Mouse (Mus musculus): ENCODE data around the gene Insr.

Gene Insr

DNA sequence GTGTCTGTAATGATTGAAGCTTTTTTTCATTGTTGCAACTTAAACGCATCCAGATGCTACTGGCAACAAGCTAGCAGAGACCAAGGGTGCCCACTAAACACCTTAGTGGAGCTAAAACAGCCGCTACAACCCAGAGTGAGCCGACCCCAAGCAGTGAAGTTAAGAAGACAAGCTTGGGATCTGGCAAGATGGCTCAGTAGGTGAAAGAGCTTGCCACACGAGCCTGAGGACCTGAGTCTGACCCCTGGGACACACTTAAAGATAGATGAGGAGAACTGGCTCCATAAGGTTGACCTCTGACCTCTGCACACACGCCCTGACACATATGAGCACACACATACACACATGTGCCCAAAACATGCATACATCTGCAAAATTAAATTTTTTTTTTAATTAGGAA, 4.2 kb downstream of the Insr start:
- no peak for DNase-seq (ENCODE audit: low spot score)

DNA sequence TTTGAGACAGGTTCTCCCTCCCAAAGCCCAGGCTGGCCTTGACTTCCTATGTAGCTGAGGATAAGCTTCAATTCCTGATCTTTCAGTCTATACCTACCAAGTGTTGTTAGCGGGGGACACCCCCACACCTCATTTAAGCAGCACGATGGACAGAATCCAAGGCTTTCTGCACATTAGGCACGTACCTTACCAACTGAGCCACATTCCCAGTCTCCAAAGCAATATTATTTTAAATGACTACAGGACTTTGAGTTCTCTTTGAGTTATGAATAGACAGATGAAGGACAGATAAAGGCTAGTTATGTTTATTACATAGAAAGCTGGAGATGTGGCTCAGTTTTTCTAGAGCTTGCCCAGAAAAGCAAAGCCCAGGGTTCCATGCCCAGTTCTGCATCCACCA, 5.6 kb downstream of the Insr start:
- DNase-seq (ENCODE audit: low spot score), result no peak

DNA sequence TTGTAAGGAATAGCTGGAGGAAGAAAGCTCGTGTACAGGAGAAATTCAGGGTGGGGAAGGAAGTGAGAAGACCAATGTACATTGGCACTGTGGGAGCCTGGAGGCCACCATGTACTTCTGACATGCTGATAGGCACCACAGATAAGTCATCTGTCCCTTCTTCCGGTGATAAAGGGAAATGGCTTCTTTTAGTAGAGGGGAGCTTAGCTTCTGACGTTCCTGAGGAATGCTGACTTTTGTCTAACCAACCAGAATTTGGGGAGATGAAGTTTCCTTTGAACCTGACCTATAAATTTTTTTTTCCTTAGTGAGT, 12.0 kb downstream of the Insr start:
- DNase-seq (ENCODE audit: low spot score), result no peak

DNA sequence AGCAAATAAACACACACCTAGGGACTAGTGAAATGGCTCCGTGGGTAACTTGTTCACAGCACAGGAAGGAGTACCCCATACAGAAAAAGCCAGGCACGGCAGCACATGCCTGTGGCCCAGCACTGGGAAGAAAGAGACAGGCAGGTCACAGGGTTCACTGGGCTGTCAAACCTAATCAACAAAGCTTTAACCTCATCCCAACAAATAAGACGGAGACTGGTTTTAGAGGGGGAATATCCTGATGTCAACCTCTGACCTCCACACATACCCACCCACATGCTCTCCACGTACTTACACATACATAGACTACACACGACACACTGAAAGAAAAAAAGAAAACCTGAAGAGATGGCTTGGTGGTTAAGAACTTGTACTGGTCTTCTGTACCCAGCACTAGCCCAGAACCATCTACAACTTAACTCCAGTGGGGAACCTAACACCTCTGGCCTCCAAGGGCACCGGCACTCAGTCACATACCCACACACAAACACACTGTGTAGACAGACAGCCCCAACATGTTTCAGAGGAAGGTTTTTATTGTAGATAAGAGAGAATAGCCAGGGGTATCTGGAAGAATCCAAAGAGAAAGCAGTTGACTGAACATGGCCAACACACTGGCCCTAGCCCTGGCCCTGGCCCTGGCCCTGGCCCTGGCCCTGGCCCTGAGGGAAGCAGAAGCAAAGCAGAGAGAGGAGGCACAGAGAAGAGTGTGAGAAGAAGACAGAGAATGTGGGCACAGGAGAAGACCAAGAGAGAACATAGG, 12.6 kb downstream of the Insr start:
- DNase-seq (ENCODE audit: low spot score), result no peak

DNA sequence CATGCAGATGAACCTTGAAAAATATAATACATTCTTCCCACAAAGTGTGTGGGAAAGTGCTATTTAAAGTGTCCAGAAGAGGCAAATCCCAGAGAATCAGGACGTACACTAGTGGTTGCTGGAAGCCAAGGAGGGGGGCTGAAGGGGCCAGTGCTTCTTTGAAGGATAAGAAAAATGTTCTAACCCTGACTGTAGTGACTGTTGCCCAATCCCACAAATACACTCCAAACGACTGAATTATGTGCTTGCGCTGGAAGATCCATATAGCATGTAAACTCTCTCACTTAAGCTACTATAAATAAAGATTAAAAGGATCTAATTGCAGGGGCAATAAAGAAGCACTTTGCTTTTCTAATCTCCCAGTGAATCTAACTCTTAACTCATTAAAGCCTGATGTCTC, 14.2 kb downstream of the Insr start:
- DNase-seq (ENCODE audit: low spot score), result no peak

DNA sequence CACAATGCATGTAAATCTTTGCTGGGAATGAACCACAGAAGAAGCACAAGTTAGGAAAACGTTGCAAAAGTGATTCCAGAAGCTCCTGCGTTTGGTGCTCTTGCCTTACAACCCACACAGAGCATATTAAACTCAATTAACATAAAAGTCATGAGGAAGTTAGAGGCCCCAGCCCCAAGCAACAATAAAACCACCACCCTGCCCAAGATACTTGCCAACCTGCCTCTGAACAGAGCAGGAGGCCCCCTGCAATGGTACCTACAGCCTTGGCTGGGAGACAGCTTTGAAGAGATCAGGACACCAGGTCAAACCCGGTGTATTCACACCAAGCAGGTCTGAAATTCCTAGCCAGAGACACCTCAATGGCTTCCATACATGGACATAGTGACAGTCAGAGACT, 16.6 kb downstream of the Insr start:
- no peak for DNase-seq (ENCODE audit: low spot score)

DNA sequence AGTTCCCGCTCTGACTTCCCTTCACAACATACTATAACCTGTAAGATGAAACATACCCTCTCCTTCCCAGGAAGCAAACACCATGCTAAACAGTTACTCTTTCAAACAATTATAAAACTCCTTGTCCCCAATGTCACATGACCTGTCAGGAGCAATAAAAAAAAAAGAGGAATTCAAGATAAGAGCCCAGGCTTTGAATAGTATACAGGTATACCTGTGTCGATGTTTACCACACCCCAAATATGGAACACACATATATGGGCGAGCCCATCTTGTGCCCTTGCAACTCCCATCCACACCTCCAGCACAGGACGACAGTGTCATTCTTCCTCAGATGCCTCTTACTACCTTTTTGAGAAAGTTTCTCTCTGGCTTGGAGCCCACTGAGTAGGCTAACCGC, 18.3 kb downstream of the Insr start:
- DNase-seq (ENCODE audit: low spot score), result no peak

DNA sequence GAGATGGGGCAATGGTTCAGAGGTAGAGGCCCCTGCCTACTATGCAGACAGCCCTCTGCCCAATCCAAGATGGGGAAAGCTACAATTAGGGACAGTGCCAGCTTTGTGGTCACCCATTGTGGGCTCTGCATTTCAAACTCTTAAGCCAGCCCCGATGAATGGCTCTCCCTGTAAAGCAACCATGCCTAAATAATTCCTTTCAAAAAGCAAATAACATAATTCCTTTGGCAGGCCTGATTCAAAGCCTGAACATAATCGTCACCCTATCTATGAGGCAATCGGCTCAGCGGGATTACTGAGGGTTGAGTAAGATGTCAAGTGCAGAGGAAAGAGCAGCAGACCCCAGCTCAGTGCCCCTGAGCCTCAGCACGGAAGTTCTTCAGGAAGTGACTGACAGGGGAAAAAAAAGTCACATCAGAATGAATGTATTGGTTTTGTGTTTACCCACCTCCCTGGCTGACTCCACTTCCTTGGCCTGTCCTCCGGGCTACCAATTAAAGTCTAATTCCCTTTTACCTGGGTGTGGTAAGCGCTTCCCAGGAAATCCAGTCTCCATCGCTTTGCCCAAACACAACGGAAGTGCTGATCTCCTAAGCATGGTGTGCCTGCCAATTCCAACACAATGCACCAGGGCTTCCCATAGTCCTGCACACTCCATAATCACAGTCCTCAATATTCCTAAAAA, 19.1 kb downstream of the Insr start:
- DNase-seq (ENCODE audit: low spot score), result no peak

DNA sequence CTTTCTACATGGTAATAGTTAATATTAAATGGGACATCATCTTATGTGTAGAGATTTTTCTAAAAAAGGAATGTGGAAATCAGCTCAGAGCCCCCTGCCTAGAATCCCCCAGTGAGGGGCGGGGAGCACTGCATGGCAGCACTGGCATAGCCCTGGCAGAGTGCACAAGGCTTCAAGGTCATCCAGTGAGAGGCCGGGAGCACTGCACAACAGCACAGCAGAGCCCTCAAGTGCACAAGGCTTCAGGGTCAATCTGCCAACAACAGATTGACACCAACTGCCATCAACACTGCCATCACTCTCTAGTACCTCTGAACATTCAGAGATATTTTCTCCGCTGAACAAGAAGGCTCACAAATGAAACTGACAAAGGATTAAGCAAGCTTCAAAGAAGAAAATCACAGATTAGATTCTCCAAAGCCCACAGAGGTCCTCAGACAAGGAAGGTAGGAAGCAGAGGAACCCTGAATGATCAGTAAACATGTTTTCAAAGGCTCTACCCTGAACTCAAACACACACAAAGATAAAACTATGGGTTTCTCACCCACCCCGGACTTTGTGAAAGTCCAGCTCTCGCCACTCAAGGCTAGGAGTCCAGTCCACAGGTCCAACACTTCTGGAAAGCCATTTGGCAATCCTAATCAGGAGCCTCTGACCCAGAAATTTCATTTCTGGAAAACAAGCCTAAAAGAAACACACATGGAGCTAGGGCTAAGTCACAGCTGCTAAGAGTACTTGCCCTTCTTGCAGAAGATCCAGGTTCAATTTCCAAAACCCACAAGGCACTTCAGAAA, 23.1 kb downstream of the Insr start:
- DNase-seq (ENCODE audit: low spot score), result no peak

DNA sequence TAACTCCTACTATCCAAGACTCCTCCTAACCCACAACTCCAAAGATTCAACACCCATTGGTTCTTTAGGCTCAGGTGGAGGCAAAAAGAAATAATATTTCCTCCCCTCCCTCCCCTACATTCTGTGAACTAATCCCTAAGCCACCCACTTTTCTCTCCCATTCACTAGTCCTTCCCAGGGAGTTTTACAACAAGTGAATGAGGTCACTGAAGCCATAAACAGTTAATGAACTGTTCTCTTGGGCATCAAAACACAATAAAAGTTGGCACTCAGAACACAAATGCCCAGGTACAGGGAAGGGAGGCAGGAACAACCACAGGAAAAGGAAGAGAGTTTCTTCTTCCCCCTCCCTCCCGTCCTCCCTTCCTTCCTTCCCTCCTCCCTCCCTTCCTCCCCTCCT, 24.1 kb downstream of the Insr start:
- no peak for DNase-seq (ENCODE audit: low spot score)

DNA sequence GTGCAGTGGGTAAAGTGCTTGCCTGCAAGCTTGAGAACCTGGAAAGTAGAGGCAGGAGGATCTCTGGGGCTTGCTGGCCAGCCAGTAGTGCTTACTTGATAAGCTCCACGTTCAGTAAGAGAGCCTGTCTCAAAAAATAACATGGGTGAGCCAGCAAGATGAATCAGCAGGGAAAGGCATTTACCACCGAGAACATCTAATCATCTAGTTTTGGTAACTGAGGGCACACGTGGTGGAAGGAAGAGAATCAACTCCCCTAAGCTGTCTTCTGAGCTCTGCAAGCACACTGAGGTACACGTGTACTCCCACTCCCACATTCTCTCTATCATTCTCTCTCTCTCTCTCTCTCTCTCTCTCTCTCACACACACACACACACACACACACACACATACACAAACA, 26.2 kb downstream of the Insr start:
- no peak for DNase-seq (ENCODE audit: low spot score)

DNA sequence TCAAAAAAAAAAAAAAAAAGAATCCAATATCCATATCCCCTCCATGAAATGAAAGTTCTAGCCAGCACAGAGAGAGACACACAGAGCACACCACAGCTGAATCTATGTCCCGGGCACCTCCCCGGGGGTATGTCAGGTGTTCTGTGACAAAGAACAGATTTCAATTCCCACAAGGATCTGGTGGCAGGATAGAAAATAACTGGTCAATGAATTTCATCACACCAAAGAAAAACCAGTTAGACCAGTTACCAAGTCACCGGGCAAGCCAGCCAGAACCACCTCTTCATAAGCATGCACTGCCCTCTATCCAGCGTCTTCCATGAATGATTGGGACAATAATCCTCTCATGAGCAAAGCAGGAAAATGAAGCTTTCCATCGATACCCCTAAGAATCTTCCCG, 26.8 kb downstream of the Insr start:
- DNase-seq (ENCODE audit: low spot score), result no peak

DNA sequence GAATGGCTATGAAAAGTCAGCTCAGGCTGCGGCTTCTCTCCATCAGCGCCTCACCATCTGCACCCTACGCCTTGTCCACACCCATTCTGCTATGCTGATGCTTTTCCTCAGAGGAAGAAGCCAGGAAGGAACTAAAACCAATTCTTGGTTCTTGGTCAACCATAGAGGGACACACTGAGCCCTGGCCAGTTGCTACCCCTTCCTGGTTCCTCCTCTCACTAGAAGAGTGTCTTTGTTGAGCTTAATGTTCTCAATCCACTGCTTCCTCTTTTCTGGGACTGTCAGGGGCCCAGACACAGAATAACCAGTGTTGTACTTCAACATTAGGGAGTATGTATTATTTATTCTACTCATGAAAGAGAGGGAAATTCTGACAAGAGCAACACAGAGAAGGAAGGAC, 28.3 kb downstream of the Insr start:
- no peak for DNase-seq (ENCODE audit: low spot score)

DNA sequence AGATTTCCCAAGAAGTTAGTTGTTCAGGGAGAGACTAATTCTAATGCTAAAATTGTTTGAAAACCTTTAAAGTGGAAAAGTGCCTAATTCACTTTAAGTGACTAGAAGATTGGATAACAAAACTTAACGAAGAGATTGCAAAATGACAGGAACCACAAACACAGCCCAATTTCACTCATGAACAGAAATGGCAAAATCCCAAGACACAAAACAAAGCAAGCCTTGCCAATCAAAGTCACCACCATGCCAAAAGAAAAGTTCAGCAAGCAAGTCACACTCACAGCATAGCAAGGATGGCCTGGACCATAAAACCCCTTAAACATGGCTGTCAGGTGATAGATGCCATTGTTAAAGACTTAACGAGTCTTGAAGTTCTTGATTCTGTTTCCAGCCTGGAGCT, 29.5 kb downstream of the Insr start:
- no peak for DNase-seq (ENCODE audit: low spot score)

DNA sequence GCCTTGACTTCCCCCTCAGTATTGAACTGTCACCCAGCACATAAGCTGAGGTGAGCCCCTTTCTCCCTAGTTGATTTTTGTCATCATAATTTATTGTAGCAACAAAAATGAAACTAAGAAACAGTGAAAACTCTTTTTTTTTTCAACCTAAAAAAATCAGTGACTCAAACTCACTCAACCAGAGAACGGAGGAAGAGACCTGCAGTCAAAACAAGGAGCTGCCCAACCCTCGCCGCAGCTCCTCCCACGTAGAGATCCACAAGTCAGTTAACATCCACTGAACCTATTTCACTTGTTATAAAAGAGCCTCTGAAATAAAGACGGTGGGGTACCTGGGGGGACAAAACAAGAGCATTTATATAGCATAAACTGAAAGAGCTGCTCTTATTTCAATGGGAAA, 30.7 kb downstream of the Insr start:
- DNase-seq (ENCODE audit: low spot score), result no peak

DNA sequence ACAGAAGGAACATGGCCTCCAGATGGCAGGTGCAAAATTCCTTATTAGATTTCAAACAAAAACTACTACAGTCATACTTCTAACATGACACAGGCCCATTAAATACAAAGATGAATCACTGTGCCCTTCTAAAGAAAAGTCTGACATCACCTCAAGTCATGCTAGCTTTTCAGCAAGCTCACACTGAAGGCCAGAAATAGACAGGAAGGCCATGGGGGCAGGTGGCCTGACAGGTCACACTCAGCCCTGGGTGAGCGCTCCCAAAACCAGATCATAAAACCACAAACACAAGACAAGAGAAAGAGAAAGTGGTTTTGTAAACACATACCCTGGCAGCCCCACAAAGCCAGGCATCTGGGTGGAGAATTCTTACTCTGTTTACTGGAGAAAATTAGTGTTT, 32.3 kb downstream of the Insr start:
- DNase-seq (ENCODE audit: low spot score), result no peak

DNA sequence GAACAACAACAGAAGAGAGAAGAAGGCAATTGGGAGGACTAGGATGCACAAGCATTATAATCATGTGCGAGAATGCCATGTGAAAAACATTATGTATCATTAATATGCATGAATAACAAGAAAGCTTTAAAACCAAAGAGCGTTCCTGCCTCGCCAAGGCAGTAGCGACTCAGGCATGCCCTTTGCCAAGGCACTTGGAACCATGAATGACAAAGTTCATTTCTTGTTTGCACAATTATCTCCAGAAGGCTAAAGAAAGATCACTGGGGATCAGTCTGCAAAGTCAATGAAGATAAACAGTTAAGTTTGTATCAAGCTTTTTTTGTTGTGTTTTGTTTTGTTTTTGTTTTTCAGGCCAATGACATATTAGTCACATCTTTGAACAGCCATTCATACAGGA, 36.2 kb downstream of the Insr start:
- DNase-seq (ENCODE audit: low spot score), result no peak

DNA sequence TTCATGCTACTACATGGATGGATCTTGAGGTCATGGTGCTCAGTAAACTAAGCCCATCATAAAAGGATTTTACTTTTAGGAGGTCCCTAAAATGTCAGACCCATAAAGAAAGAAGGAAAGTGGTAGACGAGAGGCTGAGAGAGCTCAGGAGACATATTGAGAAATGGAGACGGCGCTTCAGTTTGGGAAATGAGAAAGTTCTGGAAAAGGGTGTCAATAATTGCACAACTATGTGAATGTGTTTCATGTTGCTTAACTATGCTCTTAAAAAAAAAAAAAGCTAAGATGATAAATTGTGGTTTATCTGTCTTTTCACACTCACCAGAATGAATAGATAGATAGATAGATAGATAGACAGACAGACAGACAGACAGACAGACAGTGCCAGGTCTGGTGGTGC, 38.7 kb downstream of the Insr start:
- no peak for DNase-seq (ENCODE audit: low spot score)

DNA sequence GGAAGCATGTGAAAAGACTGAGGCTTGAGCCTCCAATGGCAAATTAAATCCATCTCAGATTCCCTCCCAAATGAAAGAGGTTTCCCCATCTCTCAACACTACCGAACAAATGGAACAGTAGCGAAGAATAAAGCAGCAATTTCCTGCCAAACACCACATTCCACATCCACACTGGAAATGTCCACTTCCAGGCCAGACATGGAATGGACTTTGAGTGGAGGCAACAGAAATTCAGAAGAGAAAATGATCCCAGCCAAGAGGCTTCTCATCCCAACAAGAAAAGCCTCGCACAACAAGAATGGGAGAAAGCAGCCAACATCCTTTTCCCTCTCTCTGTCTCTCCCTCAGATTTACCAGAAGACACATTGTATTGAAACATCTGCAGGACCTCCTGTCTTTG, 39.8 kb downstream of the Insr start:
- DNase-seq (ENCODE audit: low spot score), result no peak

DNA sequence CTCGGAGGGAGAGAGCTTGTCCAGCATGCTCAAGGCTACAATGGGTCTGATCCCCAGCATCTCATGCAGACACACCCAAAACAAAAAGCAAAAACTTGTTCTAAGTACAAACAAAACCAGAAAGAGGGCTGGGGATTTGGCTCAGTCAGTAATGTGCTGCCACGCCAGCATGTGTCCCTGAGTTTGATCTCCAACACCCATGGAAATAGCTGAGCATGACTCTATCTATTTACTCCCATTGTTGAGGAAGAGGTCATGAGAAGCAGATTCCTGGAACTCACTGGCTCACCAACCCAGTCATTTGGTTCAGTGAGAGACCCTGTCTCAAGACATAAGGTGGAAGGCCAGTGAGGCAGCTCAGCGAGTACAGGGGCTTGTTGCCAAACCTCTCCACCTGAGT, 40.6 kb downstream of the Insr start:
- no peak for DNase-seq (ENCODE audit: low spot score)

DNA sequence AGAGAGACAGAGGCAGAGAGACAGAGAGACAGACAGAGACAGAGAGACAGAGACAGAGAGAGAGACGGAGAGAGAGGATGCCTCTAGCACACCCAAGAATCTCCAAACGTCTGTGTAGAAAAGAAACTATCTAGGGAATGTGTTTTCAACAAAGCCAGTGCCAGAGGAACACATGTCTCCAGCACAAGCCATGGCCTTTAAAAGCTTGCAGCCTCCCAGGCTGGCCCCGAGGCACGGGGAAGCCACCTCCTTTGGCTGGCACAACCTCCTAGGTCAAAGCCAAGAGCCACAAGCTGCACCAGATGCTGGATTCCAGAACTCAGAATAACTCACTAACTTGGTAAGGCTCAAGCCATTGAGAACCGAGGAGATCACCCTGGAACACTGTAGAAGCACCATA, 42.1 kb downstream of the Insr start:
- no peak for DNase-seq (ENCODE audit: low spot score)

DNA sequence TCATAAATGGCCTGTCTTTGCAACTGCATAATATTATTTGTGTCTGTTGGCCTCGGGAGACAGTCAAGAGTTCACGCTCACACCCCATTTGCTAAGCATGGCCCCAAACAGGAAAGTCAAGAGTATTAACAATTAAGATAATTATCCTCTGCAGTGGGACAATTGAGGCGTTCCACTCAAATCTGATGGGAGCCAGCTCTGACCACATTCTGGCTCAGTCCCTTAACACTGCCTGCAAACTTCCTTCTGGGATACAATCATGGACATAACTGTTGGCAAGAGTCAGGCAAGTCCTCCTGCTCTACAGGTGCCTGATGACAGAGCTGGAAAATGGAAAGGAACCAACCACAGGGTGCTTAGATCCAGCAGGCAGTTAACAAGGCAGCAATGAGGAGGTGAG, 43.1 kb downstream of the Insr start:
- no peak for DNase-seq (ENCODE audit: low spot score)

DNA sequence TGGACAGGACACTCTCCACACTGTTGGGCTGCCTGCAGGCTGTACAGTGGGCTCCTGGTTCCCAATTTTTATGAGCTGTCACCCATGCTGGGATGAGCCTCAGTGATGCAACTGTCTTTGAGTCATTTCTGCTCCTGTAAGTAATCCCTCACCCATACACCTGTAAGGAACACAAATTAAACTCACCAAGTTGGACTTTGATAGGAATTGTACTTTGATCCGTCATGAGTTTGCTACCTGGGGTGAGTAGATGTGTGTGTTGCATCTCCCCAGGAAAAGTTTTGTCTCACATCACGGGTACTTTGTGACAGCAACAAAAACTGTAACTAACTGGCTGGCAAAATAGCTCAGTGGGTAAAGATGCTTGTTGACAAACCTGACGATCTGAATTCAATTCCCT, 44.8 kb downstream of the Insr start:
- DNase-seq (ENCODE audit: low spot score), result no peak

DNA sequence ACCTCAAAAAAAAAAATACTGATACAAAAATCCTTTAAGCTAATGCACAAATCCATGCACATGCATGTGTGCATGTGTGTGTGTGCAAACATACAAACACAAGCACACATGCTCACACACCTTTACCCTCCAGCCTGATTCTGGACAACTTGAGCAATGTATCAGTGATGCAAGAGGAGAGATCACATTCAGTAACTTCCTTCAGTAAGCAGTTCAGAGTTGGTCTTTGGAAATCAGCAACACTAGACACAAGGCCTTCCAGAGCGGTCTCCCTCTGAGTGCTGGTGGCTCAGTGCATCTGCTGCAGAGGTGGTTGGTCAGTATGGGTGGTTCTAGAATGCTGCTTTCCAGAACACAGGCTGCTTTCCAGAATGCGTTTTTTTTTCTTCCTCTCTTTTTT, 46.8 kb downstream of the Insr start:
- DNase-seq (ENCODE audit: low spot score), result no peak
